Mouse (Mus musculus) heart, embryonic 11.5 days (tissue): ENCODE data around the gene Disc1. TPM values are rescaled to one million over a fixed set of nuclear protein-coding genes. Genes with fewer than 3 reads are reported as not detected.

Experiments
- ATAC-seq: fragments of 200-750 bp; cut with Nextera tagmentation; replicated peaks from 2 replicates; pipeline ENCODE4 v1.8.0; 2017; ENCODE audit warnings: moderate library complexity; ENCODE audit not compliant: insufficient number of reproducible peaks, low FRiP score, low TSS enrichment
- H3K27ac ChIP-seq: fragments of 300-500 bp; sonication (generic); 2 replicates; pipeline ENCODE4 v1.5.1; 2014; ENCODE audit warnings: mild to moderate bottlenecking, low read depth, low read length
- H3K27me3 ChIP-seq: fragments of 300-500 bp; sonication (generic); 2 replicates; pipeline ENCODE4 v1.6.1; 2014; ENCODE audit warnings: mild to moderate bottlenecking, low read length, mixed read lengths; ENCODE audit not compliant: control insufficient read depth, insufficient read depth
- H3K36me3 ChIP-seq: fragments of 300-500 bp; sonication (generic); 2 replicates; pipeline ENCODE4 v1.6.1; 2014; ENCODE audit warnings: mild to moderate bottlenecking, low read length, moderate library complexity, mixed read lengths; ENCODE audit not compliant: control insufficient read depth, insufficient read depth
- H3K4me1 ChIP-seq: fragments of 300-500 bp; sonication (generic); 2 replicates; pipeline ENCODE4 v1.6.1; 2014; ENCODE audit warnings: low read length; ENCODE audit not compliant: control insufficient read depth, insufficient read depth
- H3K4me2 ChIP-seq: fragments of 300-500 bp; sonication (generic); 2 replicates; pipeline ENCODE4 v1.6.1; 2014; ENCODE audit warnings: mild to moderate bottlenecking, moderate library complexity
- H3K4me3 ChIP-seq: fragments of 300-500 bp; sonication (generic); 2 replicates; pipeline ENCODE4 v1.5.1; 2014; ENCODE audit warnings: low read depth, low read length
- H3K9ac ChIP-seq: fragments of 300-500 bp; sonication (generic); 2 replicates; pipeline ENCODE4 v1.6.1; 2014; ENCODE audit warnings: mild to moderate bottlenecking, low read depth, low read length, moderate library complexity
- H3K9me3 ChIP-seq: fragments of 300-500 bp; sonication (generic); replicated peaks from 2 replicates; pipeline ENCODE4 v1.6.1; 2016; ENCODE audit warnings: low read length; ENCODE audit not compliant: control insufficient read depth
- WGBS: fragments of 180-500 bp; shearing (Covaris S2); extraction: QIAGEN DNeasy Blood & Tissue Kit; methylation state at CpG from one replicate; pipeline ENCODE4 v1.1.7; 2014; ENCODE audit not compliant: insufficient replicate concordance; 5-methylcytosine and 5-hydroxymethylcytosine counted together
- polyA plus RNA-seq: library from polyadenylated mRNA; unstranded; fragments of >200 nt; fragmentation: Nextera tagmentation; extraction: Ambion mirVana; gene quantifications from 2 replicates; pipeline ENCODE4 v1.2.1, GENCODE M21; 2014

The Disc1 gene
- polyA plus RNA-seq, 1 experiment from 2014 or later: 1.8 TPM

DNA sequence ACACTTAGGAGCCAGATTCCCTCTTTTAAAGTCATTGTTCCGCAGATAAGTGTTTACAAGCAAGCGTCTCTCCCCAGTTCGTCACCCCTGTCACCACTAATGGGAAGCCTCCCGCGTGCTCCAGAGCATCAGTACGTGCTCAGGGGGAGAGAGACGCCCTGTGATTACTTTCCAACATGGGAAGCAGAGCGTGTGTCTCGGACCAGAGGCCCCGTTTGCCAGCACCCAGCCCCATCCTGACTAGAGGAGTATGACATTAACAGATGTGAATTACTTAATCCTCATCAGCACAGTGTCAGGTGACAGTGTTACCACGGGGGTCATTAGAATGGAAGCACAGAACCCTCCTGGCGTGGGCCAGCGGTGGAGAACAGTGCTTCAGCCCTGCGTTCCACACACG is 15.3 kb upstream of the Disc1 start:
- H3K36me3 ChIP-seq: peaks cover 7% of the 10 kb centered on the region; the same call in 1 of the 2 replicates
- no peaks in the 10 kb centered on the region for H3K9me3 ChIP-seq
- ATAC-seq: no peak
- no peaks in the 10 kb centered on the region for H3K4me1 ChIP-seq
- no peak overlapping the region for H3K4me2 ChIP-seq
- no peaks in the 10 kb centered on the region for H3K27me3 ChIP-seq
- no peak overlapping the region for H3K27ac ChIP-seq
- H3K9ac ChIP-seq: no peak overlapping the region
- no peak overlapping the region for H3K4me3 ChIP-seq
- WGBS: 88% methylated on average over 15 of the region's 15 CpGs

DNA sequence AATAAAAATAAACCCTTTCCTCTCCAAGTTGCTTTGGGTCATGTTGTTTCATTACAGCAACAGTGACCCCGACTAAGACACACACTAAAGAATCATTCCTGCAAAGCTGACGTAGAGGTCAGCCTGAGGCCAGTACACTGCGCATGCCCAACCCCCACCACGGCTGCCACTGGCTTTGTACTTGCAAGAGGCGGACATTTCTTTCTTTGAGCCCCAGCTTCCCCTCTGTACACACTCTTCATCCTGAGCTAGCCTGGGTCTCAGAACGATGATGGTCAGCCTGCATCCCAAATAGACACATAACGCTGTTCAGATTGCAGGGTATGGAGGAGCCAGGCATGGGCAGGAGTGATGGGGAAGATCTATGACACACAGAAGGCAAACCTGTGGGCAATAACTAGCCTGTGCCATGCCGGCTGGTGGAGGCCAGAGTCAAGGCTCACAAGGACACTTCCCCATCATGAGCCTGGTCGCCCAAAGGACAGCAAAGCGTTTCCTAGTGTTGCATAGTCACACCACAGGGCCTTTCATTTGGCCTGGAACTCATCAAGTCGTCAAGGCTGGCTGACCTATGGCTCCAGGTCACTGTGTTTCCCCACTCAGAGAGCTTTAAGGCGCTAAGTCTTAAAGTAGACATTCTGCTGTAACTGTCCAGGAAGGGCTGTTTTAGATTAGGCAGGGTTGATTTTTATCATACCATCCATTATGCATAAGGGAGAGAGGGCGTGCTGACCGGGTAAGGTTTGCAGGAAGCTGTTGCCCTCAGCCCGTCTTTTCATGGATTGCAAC is 13.2 kb upstream of the Disc1 start:
- no peaks in the 10 kb centered on the region for H3K4me1 ChIP-seq
- 61% methylated on average over 15 of the region's 15 CpGs for WGBS
- H3K36me3 ChIP-seq: peaks cover 7% of the 10 kb centered on the region; the same call in 1 of the 2 replicates
- H3K4me3 ChIP-seq: no peak overlapping the region
- no peaks in the 10 kb centered on the region for H3K27me3 ChIP-seq
- H3K4me2 ChIP-seq: no peak overlapping the region
- H3K9ac ChIP-seq: no peak overlapping the region
- no peak overlapping the region for H3K27ac ChIP-seq
- no peak for ATAC-seq
- H3K9me3 ChIP-seq: no peaks in the 10 kb centered on the region

DNA sequence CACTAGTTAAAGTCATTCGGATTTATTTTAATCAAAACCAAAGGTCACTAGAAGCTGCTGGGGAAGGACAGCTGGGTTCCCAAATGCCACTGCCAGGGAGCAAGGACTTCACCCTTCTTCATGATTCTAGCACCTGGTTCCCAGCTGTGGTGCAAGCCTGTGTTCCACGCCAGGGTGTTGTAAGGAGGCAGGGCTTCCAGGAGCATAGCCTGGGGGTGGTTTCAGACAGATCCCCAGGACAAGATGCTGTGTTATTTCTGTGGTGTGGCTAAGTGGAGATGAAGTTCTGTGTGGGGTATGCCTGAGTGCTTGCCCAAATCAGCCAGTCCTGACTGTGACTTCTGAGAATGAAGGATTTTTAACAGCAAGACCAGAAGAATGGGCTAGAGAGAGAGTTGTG is 12.5 kb upstream of the Disc1 start:
- 58% methylated on average over 2 of the region's 2 CpGs for WGBS
- Histone ChIP-seq H3K27ac (no peak overlapping the region), H3K9ac (no peak overlapping the region), H3K9me3 (no peaks in the 10 kb centered on the region), H3K4me3 (no peak overlapping the region), H3K27me3 (no peaks in the 10 kb centered on the region), H3K4me2 (no peak overlapping the region), H3K4me1 (no peaks in the 10 kb centered on the region), H3K36me3 (peaks cover 7% of the 10 kb centered on the region; the same call in 1 of the 2 replicates)
- no peak for ATAC-seq

DNA sequence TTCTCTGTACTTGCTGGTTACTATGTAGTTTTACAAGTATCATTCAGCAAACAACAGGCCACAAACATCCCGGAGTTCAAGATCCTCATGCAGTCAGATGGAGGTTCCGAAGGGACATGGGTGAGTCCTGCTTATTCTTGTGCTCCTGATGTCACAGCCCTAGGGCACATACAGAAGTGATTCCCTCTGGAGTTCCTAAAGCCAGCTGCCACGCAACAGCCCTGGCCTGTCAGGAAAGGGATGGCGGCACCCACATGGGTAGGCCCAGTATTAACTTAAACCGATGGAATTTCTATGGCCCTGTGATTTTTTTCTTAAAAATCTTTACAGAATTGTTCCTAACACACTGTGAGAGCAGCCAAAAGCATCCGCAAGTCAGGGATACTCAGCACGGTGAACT is 10.6 kb upstream of the Disc1 start:
- Histone ChIP-seq H3K9ac (no peak overlapping the region), H3K9me3 (no peaks in the 10 kb centered on the region), H3K4me2 (no peak overlapping the region), H3K27ac (no peak overlapping the region), H3K4me1 (no peaks in the 10 kb centered on the region), H3K27me3 (no peaks in the 10 kb centered on the region), H3K36me3 (peaks cover 7% of the 10 kb centered on the region; the same call in 1 of the 2 replicates), H3K4me3 (no peak overlapping the region)
- 82% methylated on average over 7 of the region's 7 CpGs for WGBS
- ATAC-seq: no peak

DNA sequence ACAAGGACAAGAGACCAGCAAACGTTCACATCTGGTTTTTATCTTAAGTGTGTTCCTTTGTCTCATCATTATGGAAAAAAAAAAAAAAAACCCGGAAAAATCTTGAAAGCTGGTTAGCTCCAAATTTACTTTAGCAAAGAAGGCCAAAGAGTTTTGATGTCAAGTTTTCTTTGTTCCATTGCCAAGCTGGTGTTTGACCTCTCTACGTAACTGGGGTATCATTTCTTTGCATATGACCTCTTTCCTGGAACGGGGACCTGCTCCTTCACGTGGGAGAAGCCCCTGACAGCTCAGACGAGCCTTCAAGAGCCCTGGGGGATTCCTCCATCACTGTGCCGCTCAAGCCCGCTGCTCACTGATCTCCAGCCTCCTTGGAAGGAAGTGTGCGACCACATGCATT is 10.1 kb upstream of the Disc1 start:
- Histone ChIP-seq H3K4me1 (peaks cover 2% of the 10 kb centered on the region; the same call in 1 of the 2 replicates), H3K27me3 (no peaks in the 10 kb centered on the region), H3K9ac (no peak overlapping the region), H3K27ac (no peak overlapping the region), H3K36me3 (peaks cover 5% of the 10 kb centered on the region; the same call in 1 of the 2 replicates), H3K4me3 (no peak overlapping the region), H3K4me2 (no peak overlapping the region), H3K9me3 (no peaks in the 10 kb centered on the region)
- ATAC-seq: no peak
- 32% methylated on average over 9 of the region's 9 CpGs for WGBS

DNA sequence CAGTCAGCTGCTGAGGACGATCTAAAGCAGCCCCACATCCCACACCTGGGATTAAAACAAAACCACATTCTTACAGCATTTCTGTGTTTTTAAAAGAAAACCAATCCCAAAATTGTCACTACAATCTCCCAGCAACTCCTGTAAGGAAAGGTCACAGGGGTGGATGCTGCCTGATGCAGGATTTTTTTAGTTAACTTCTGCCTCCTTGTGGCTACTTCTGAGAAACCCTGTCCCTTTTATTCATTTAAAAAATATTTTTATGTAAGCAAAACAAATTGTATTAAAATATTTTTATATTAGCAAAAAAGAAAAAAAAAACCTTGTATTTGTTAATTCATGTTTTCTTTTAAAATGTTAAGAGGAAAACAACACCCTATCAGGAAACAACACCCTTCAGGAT is 8.2 kb upstream of the Disc1 start:
- no peak overlapping the region for H3K9ac ChIP-seq
- H3K4me2 ChIP-seq: no peak overlapping the region
- H3K4me3 ChIP-seq: no peak overlapping the region
- no peaks in the 10 kb centered on the region for H3K27me3 ChIP-seq
- H3K36me3 ChIP-seq: no peaks in the 10 kb centered on the region
- H3K4me1 ChIP-seq: peaks cover 4% of the 10 kb centered on the region; the same call in 1 of the 2 replicates
- WGBS: 77% methylated on average over 1 of the region's 1 CpGs
- H3K9me3 ChIP-seq: no peaks in the 10 kb centered on the region
- no peak overlapping the region for H3K27ac ChIP-seq
- no peak for ATAC-seq

DNA sequence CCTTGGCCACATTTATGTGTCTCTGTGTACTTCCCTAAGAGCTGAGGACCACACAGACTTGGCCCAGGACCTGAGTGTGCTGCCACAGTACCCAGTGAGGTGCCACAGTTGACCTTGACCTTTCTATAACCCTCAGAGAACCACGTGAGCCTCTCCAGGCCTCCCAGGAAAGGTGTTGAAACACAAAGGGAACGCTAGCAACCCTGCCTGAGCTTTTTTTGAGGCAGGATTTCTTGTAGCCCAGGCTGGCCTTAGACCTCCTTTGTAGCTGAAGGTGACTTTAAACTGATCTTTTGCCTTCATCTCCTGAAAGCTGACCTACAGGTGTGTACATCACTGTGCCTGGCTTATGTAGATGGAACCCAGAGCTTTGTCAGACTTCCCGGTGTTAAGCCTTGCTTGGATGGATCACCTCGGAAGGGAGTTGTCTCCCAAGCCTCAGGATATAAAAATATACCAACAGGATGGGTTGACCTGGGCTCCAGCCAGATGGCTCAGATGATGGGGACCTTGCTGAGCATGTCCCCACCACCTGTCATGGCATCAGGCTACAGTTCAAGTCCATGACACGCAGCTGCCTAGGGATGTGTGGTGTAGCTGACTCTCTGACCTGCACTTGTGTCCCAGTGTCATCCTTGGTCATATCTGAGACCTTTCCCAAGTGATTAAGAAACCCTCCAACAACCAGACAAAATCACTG is 4.8 kb upstream of the Disc1 start:
- no peak for ATAC-seq
- Histone ChIP-seq H3K36me3 (no peaks in the 10 kb centered on the region), H3K9ac (no peak overlapping the region), H3K4me2 (no peak overlapping the region), H3K27ac (no peak overlapping the region), H3K4me1 (peaks cover 8% of the 10 kb centered on the region; the same call in 1 of the 2 replicates), H3K9me3 (no peaks in the 10 kb centered on the region; the same call in 1 of the 2 replicates), H3K4me3 (no peak overlapping the region), H3K27me3 (no peaks in the 10 kb centered on the region)
- 53% methylated on average over 5 of the region's 5 CpGs for WGBS

DNA sequence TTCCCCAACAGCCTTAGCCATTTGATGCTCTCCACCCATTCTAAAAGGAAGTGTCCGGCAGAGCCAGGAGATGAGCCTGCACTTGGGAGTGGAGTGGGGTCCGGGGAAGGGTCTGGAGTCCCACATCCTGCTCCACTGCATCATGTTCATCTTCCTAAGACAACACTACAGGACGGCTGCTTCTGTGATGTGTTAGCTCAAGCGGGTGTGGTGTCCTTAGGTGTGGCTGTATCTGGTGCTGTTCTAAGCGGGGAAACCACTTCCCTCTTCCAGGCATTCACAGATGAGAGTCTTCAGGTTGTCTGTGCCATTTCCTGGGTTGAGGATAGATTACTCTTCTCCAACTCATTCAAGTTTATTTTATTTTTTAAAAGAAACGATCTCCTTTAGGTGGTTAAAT is 4.2 kb upstream of the Disc1 start:
- ATAC-seq: no peak
- Histone ChIP-seq H3K27ac (no peak overlapping the region), H3K4me1 (peaks cover 9% of the 10 kb centered on the region; the same call in 1 of the 2 replicates), H3K9ac (no peak overlapping the region), H3K4me2 (no peak overlapping the region), H3K9me3 (no peaks in the 10 kb centered on the region; the same call in 1 of the 2 replicates), H3K4me3 (no peak overlapping the region), H3K27me3 (no peaks in the 10 kb centered on the region), H3K36me3 (no peaks in the 10 kb centered on the region)
- WGBS: 78% methylated on average over 6 of the region's 6 CpGs
